Mouse (Mus musculus) liver, postnatal 0 days (tissue): ENCODE data around the gene C330021F23Rik.

Experiments used
- CTCF ChIP-seq: sonication (generic); IDR thresholded peaks from 2 replicates; pipeline ENCODE4 v1.5.1; 2016; ENCODE audit warnings: antibody characterized with exemption, low read depth
- EP300 ChIP-seq: IDR thresholded peaks from 2 replicates; pipeline ENCODE4 v1.6.1; 2016; ENCODE audit warnings: antibody characterized with exemption, low read depth, mild to moderate bottlenecking

GRCm38 (mm10) chr8:3594466-3594865 lies 26.7 kb downstream of the C330021F23Rik start:
- TF ChIP-seq CTCF (no peak), EP300 (no peak)
